Mouse (Mus musculus) limb, embryonic 12.5 days (tissue): ENCODE measurements around the gene Sidt1. TPM values are rescaled to one million over a fixed set of nuclear protein-coding genes. Genes with fewer than 3 reads are reported as not detected.

Source experiments
- ATAC-seq: fragments of 200-750 bp; cut with Nextera tagmentation; 2 replicates; pipeline ENCODE4 v1.8.0; 2017; ENCODE audit warnings: low read depth, moderate TSS enrichment; ENCODE audit not compliant: insufficient number of reproducible peaks, insufficient read depth, low FRiP score, low TSS enrichment
- H3K27ac ChIP-seq: fragments of 300-500 bp; sonication (generic); 2 replicates; pipeline ENCODE4 v1.5.1; 2016; ENCODE audit warnings: mild to moderate bottlenecking, moderate library complexity
- H3K27me3 ChIP-seq: fragments of 300-500 bp; sonication (generic); 2 replicates; pipeline ENCODE4 v1.6.1; 2016; ENCODE audit warnings: mild to moderate bottlenecking, moderate library complexity
- H3K36me3 ChIP-seq: fragments of 300-500 bp; sonication (generic); 2 replicates; pipeline ENCODE4 v1.6.1; 2016; ENCODE audit warnings: mild to moderate bottlenecking, moderate library complexity
- H3K4me1 ChIP-seq: fragments of 300-500 bp; sonication (generic); replicated peaks from 2 replicates; pipeline ENCODE4 v1.6.1; 2016
- H3K4me2 ChIP-seq: fragments of 300-500 bp; sonication (generic); 2 replicates; pipeline ENCODE4 v1.6.1; 2016; ENCODE audit warnings: mild to moderate bottlenecking, moderate library complexity
- H3K4me3 ChIP-seq: fragments of 300-500 bp; sonication (generic); replicated peaks from 2 replicates; pipeline ENCODE4 v1.5.1; 2016; ENCODE audit warnings: mild to moderate bottlenecking
- H3K9ac ChIP-seq: fragments of 300-500 bp; sonication (generic); replicated peaks from 2 replicates; pipeline ENCODE4 v1.6.1; 2016; ENCODE audit warnings: mild to moderate bottlenecking, moderate library complexity
- H3K9me3 ChIP-seq: fragments of 300-500 bp; sonication (generic); 2 replicates; pipeline ENCODE4 v1.6.1; 2016; ENCODE audit warnings: mild to moderate bottlenecking, moderate library complexity
- WGBS: fragments of 180-500 bp; shearing (Covaris S2); methylation state at CpG from one replicate; pipeline ENCODE4 v1.1.7; 2016; 5-methylcytosine and 5-hydroxymethylcytosine counted together
- polyA plus RNA-seq: library from polyadenylated mRNA; unstranded; fragments of >200 nt; fragmentation: Nextera tagmentation; extraction: Ambion mirVana; gene quantifications from 2 replicates; pipeline ENCODE4 v1.2.1, GENCODE M21; 2016

Sidt1 gene
- polyA plus RNA-seq, 1 experiment from 2014 or later, result 0.10 TPM

- Histone ChIP-seq H3K27me3 (peaks cover 15% of the 10 kb centered on the region), H3K4me3 (no peak overlapping the region), H3K9me3 (no peaks in the 10 kb centered on the region), H3K4me2 (no peak overlapping the region), H3K27ac (no peak overlapping the region), H3K36me3 (no peaks in the 10 kb centered on the region), H3K9ac (no peak overlapping the region), H3K4me1 (peaks cover 7% of the 10 kb centered on the region; the same call in 1 of the 2 replicates)
- no peak for ATAC-seq
Observed at GRCm38 (mm10) chr16:44337541-44337940, 4.5 kb upstream of the Sidt1 start.

GRCm38 (mm10) chr16:44331995-44332860 lies 768 bp downstream of the Sidt1 start:
- peak; percentile 71; the same call in 1 of the 2 replicates for ATAC-seq
- Histone ChIP-seq H3K9me3 (0 out of 2 replicates have a peak, but pooled peaks cover 4% of the 10 kb centered on the region), H3K4me1 (peaks cover 13% of the 10 kb centered on the region), H3K27me3 (peaks cover 34% of the 10 kb centered on the region), H3K27ac (no peak overlapping the region), H3K4me3 (peak overlapping the region; percentile 61), H3K9ac (peak overlapping the region; percentile 72), H3K4me2 (peak overlapping the region; percentile 99), H3K36me3 (no peaks in the 10 kb centered on the region)
- WGBS, result under 1% methylated on average over 60 of the region's 60 CpGs

- H3K9me3 ChIP-seq, result 0 out of 2 replicates have a peak, but pooled peaks cover 4% of the 10 kb centered on the region
- H3K4me3 ChIP-seq, result peak overlapping the region; percentile 61
- peaks cover 13% of the 10 kb centered on the region for H3K4me1 ChIP-seq
- peak overlapping the region; percentile 72 for H3K9ac ChIP-seq
- H3K27ac ChIP-seq, result no peak overlapping the region
- 9% methylated on average over 6 of the region's 6 CpGs for WGBS
- peaks cover 34% of the 10 kb centered on the region for H3K27me3 ChIP-seq
- H3K4me2 ChIP-seq, result peak overlapping the region; percentile 99
- ATAC-seq, result peak; percentile 56; the same call in 1 of the 2 replicates
- no peaks in the 10 kb centered on the region for H3K36me3 ChIP-seq
Observed at GRCm38 (mm10) chr16:44331671-44331994, 1.4 kb downstream of the Sidt1 start.

- ATAC-seq, result no peak
- H3K27ac ChIP-seq, result no peak overlapping the region
- no peak overlapping the region for H3K4me3 ChIP-seq
- peak overlapping the region; percentile 99 for H3K4me2 ChIP-seq
- peaks cover 13% of the 10 kb centered on the region for H3K4me1 ChIP-seq
- peaks cover 34% of the 10 kb centered on the region for H3K27me3 ChIP-seq
- H3K36me3 ChIP-seq, result no peaks in the 10 kb centered on the region
- no peak overlapping the region for H3K9ac ChIP-seq
- WGBS, result 12% methylated on average over 9 of the region's 9 CpGs
- 0 out of 2 replicates have a peak, but pooled peaks cover 4% of the 10 kb centered on the region for H3K9me3 ChIP-seq
Observed at GRCm38 (mm10) chr16:44331154-44331553, 1.8 kb downstream of the Sidt1 start.

GRCm38 (mm10) chr16:44330657-44331056 lies 2.3 kb downstream of the Sidt1 start:
- Histone ChIP-seq H3K9me3 (0 out of 2 replicates have a peak, but pooled peaks cover 4% of the 10 kb centered on the region), H3K36me3 (no peaks in the 10 kb centered on the region), H3K4me3 (no peak overlapping the region), H3K27me3 (peaks cover 34% of the 10 kb centered on the region), H3K27ac (no peak overlapping the region), H3K4me2 (no peak overlapping the region), H3K9ac (no peak overlapping the region), H3K4me1 (peaks cover 13% of the 10 kb centered on the region)
- ATAC-seq, result no peak
- 80% methylated on average over 9 of the region's 9 CpGs for WGBS

- Histone ChIP-seq H3K36me3 (no peaks in the 10 kb centered on the region), H3K9me3 (0 out of 2 replicates have a peak, but pooled peaks cover 4% of the 10 kb centered on the region), H3K4me2 (no peak overlapping the region), H3K4me1 (peaks cover 13% of the 10 kb centered on the region), H3K27me3 (peaks cover 30% of the 10 kb centered on the region), H3K4me3 (no peak overlapping the region), H3K27ac (no peak overlapping the region), H3K9ac (no peak overlapping the region)
- 58% methylated on average over 4 of the region's 4 CpGs for WGBS
- ATAC-seq, result no peak
Observed at GRCm38 (mm10) chr16:44328644-44329043, 4.4 kb downstream of the Sidt1 start.

- Histone ChIP-seq H3K27me3 (no peaks in the 10 kb centered on the region), H3K4me2 (no peak overlapping the region), H3K9me3 (no peaks in the 10 kb centered on the region), H3K36me3 (no peaks in the 10 kb centered on the region), H3K4me3 (no peak overlapping the region), H3K4me1 (no peaks in the 10 kb centered on the region), H3K9ac (no peak overlapping the region), H3K27ac (no peak overlapping the region)
- ATAC-seq, result no peak
- WGBS, result 77% methylated on average over 3 of the region's 3 CpGs
Observed at GRCm38 (mm10) chr16:44320232-44320631, 12.8 kb downstream of the Sidt1 start.

GRCm38 (mm10) chr16:44316350-44316749 lies 16.6 kb downstream of the Sidt1 start:
- no peak overlapping the region for H3K27ac ChIP-seq
- no peak overlapping the region for H3K9ac ChIP-seq
- no peak for ATAC-seq
- WGBS, result 87% methylated on average over 4 of the region's 4 CpGs
- H3K27me3 ChIP-seq, result no peaks in the 10 kb centered on the region
- H3K4me1 ChIP-seq, result no peaks in the 10 kb centered on the region
- no peak overlapping the region for H3K4me2 ChIP-seq
- no peak overlapping the region for H3K4me3 ChIP-seq
- no peaks in the 10 kb centered on the region for H3K9me3 ChIP-seq
- no peaks in the 10 kb centered on the region for H3K36me3 ChIP-seq

- 78% methylated on average over 4 of the region's 4 CpGs for WGBS
- ATAC-seq, result no peak
- Histone ChIP-seq H3K27me3 (no peaks in the 10 kb centered on the region), H3K4me2 (no peak overlapping the region), H3K4me1 (no peaks in the 10 kb centered on the region), H3K9ac (no peak overlapping the region), H3K27ac (no peak overlapping the region), H3K4me3 (no peak overlapping the region), H3K9me3 (no peaks in the 10 kb centered on the region), H3K36me3 (no peaks in the 10 kb centered on the region)
Observed at GRCm38 (mm10) chr16:44313422-44313821, 19.6 kb downstream of the Sidt1 start.

- H3K4me1 ChIP-seq, result no peaks in the 10 kb centered on the region
- 45% methylated on average over 3 of the region's 3 CpGs for WGBS
- no peak overlapping the region for H3K9ac ChIP-seq
- H3K27me3 ChIP-seq, result no peaks in the 10 kb centered on the region
- H3K27ac ChIP-seq, result no peak overlapping the region
- H3K36me3 ChIP-seq, result no peaks in the 10 kb centered on the region
- no peak for ATAC-seq
- H3K4me2 ChIP-seq, result no peak overlapping the region
- no peak overlapping the region for H3K4me3 ChIP-seq
- H3K9me3 ChIP-seq, result no peaks in the 10 kb centered on the region
Observed at GRCm38 (mm10) chr16:44305606-44306005, 27.4 kb downstream of the Sidt1 start.

- no peak overlapping the region for H3K4me3 ChIP-seq
- no peaks in the 10 kb centered on the region for H3K27me3 ChIP-seq
- no peaks in the 10 kb centered on the region for H3K9me3 ChIP-seq
- H3K4me1 ChIP-seq, result no peaks in the 10 kb centered on the region
- H3K9ac ChIP-seq, result no peak overlapping the region
- no peak overlapping the region for H3K4me2 ChIP-seq
- H3K36me3 ChIP-seq, result no peaks in the 10 kb centered on the region
- ATAC-seq, result no peak
- H3K27ac ChIP-seq, result no peak overlapping the region
- WGBS, result 76% methylated on average over 2 of the region's 2 CpGs
Observed at GRCm38 (mm10) chr16:44303822-44304221, 29.2 kb downstream of the Sidt1 start.
